Mouse (Mus musculus): ENCODE measurements around the gene Agap2. TPM values are rescaled to one million over a fixed set of nuclear protein-coding genes. Genes with fewer than 3 reads are reported as not detected.

Gene Agap2
- polyA plus RNA-seq, 1 experiment = 26.5 TPM

GRCm38 (mm10) chr10:127099191-127099590 lies 24.1 kb downstream of the Agap2 start:
- Histone ChIP-seq H3K9me3 (no peaks in the 10 kb centered on the region), H3K36me3 (replicated peaks; ENCODE audit: low read length) (peaks cover 97% of the 10 kb centered on the region), H3K27me3 (replicated peaks) (no peaks in the 10 kb centered on the region), H3K4me3 (replicated peaks) (no peak overlapping the region), H3K4me1 (peaks cover 83% of the 10 kb centered on the region)
- TF ChIP-seq FLI1 (IDR thresholded peaks at IDR 0.05; ENCODE audit: low read length) (no peak), GATA1 (IDR thresholded peaks at IDR 0.05; ENCODE audit: borderline replicate concordance, low read length) (no peak)

- no peaks in the 10 kb centered on the region for H3K9me3 ChIP-seq
- H3K27me3 ChIP-seq (replicated peaks) = no peaks in the 10 kb centered on the region
- H3K36me3 ChIP-seq (replicated peaks; ENCODE audit: low read length) = peaks cover 95% of the 10 kb centered on the region
- peaks cover 83% of the 10 kb centered on the region for H3K4me1 ChIP-seq
- peak overlapping the region; percentile 4 for H3K4me3 ChIP-seq (replicated peaks)
- TF ChIP-seq GATA1 (IDR thresholded peaks at IDR 0.05; ENCODE audit: borderline replicate concordance, low read length) (no peak), FLI1 (IDR thresholded peaks at IDR 0.05; ENCODE audit: low read length) (no peak)
These were observed 24.8 kb downstream of the Agap2 start for GRCm38 (mm10) chr10:127099868-127100267.

GRCm38 (mm10) chr10:127100414-127100813 lies 25.3 kb downstream of the Agap2 start:
- H3K36me3 ChIP-seq (replicated peaks; ENCODE audit: low read length) = peaks cover 95% of the 10 kb centered on the region

GRCm38 (mm10) chr10:127101151-127101550 lies 26.1 kb downstream of the Agap2 start:
- TF ChIP-seq GATA1 (IDR thresholded peaks at IDR 0.05; ENCODE audit: borderline replicate concordance, low read length) = no peak
- TF ChIP-seq FLI1 (IDR thresholded peaks at IDR 0.05; ENCODE audit: low read length) = no peak
- H3K36me3 ChIP-seq (replicated peaks; ENCODE audit: low read length) = peaks cover 93% of the 10 kb centered on the region

More at GRCm38 (mm10) chr10:127100414-127100813, 25.3 kb downstream of the Agap2 start:
- no peaks in the 10 kb centered on the region for H3K27me3 ChIP-seq (replicated peaks)
- no peaks in the 10 kb centered on the region for H3K9me3 ChIP-seq
- H3K4me1 ChIP-seq = peaks cover 81% of the 10 kb centered on the region
- H3K4me3 ChIP-seq (replicated peaks) = peak overlapping the region; percentile 18
- TF ChIP-seq FLI1 (IDR thresholded peaks at IDR 0.05; ENCODE audit: low read length) (no peak), GATA1 (IDR thresholded peaks at IDR 0.05; ENCODE audit: borderline replicate concordance, low read length) (no peak)

GRCm38 (mm10) chr10:127103631-127104030 lies 28.5 kb downstream of the Agap2 start:
- TF ChIP-seq GATA1 (IDR thresholded peaks at IDR 0.05; ENCODE audit: borderline replicate concordance, low read length) (no peak), FLI1 (IDR thresholded peaks at IDR 0.05; ENCODE audit: low read length) (no peak)
- peaks cover 93% of the 10 kb centered on the region for H3K36me3 ChIP-seq (replicated peaks; ENCODE audit: low read length)
- no peaks in the 10 kb centered on the region for H3K27me3 ChIP-seq (replicated peaks)
- H3K4me1 ChIP-seq = peaks cover 78% of the 10 kb centered on the region
- peak overlapping the region; percentile 84 for H3K4me3 ChIP-seq (replicated peaks)
- no peaks in the 10 kb centered on the region for H3K9me3 ChIP-seq

More at GRCm38 (mm10) chr10:127101151-127101550, 26.1 kb downstream of the Agap2 start:
- H3K9me3 ChIP-seq = no peaks in the 10 kb centered on the region
- no peaks in the 10 kb centered on the region for H3K27me3 ChIP-seq (replicated peaks)
- peaks cover 74% of the 10 kb centered on the region for H3K4me1 ChIP-seq
- peak overlapping the region; percentile 81 for H3K4me3 ChIP-seq (replicated peaks)

- Histone ChIP-seq H3K4me1 (peaks cover 65% of the 10 kb centered on the region), H3K4me3 (replicated peaks) (peak overlapping the region; percentile 62), H3K36me3 (replicated peaks; ENCODE audit: low read length) (peaks cover 85% of the 10 kb centered on the region), H3K9me3 (no peaks in the 10 kb centered on the region), H3K27me3 (replicated peaks) (no peaks in the 10 kb centered on the region)
- TF ChIP-seq FLI1 (IDR thresholded peaks at IDR 0.05; ENCODE audit: low read length) (no peak), GATA1 (IDR thresholded peaks at IDR 0.05; ENCODE audit: borderline replicate concordance, low read length) (no peak)
These were observed 32.6 kb downstream of the Agap2 start for GRCm38 (mm10) chr10:127107563-127108261.

- peaks cover 60% of the 10 kb centered on the region for H3K4me1 ChIP-seq
- TF ChIP-seq FLI1 (IDR thresholded peaks at IDR 0.05; ENCODE audit: low read length) (no peak), GATA1 (IDR thresholded peaks at IDR 0.05; ENCODE audit: borderline replicate concordance, low read length) (no peak)
- no peaks in the 10 kb centered on the region for H3K27me3 ChIP-seq (replicated peaks)
- peaks cover 85% of the 10 kb centered on the region for H3K36me3 ChIP-seq (replicated peaks; ENCODE audit: low read length)
- H3K9me3 ChIP-seq = no peaks in the 10 kb centered on the region
- H3K4me3 ChIP-seq (replicated peaks) = no peak overlapping the region
These were observed 33.1 kb downstream of the Agap2 start for GRCm38 (mm10) chr10:127108262-127108583.

- TF ChIP-seq FLI1 (IDR thresholded peaks at IDR 0.05; ENCODE audit: low read length) (no peak), GATA1 (IDR thresholded peaks at IDR 0.05; ENCODE audit: borderline replicate concordance, low read length) (no peak)
- peaks cover 84% of the 10 kb centered on the region for H3K36me3 ChIP-seq (replicated peaks; ENCODE audit: low read length)
- no peaks in the 10 kb centered on the region for H3K9me3 ChIP-seq
- peaks cover 51% of the 10 kb centered on the region for H3K4me1 ChIP-seq
- H3K27me3 ChIP-seq (replicated peaks) = no peaks in the 10 kb centered on the region
- H3K4me3 ChIP-seq (replicated peaks) = no peak overlapping the region
These were observed 36.2 kb downstream of the Agap2 start for GRCm38 (mm10) chr10:127111001-127111887.

GRCm38 (mm10) chr10:127114408-127114807 lies 39.3 kb downstream of the Agap2 start:
- Histone ChIP-seq H3K4me1 (peaks cover 47% of the 10 kb centered on the region), H3K36me3 (replicated peaks; ENCODE audit: low read length) (peaks cover 84% of the 10 kb centered on the region), H3K4me3 (replicated peaks) (no peak overlapping the region), H3K9me3 (no peaks in the 10 kb centered on the region), H3K27me3 (replicated peaks) (no peaks in the 10 kb centered on the region)
- TF ChIP-seq GATA1 (IDR thresholded peaks at IDR 0.05; ENCODE audit: borderline replicate concordance, low read length) = no peak
- TF ChIP-seq FLI1 (IDR thresholded peaks at IDR 0.05; ENCODE audit: low read length) = no peak

- H3K36me3 ChIP-seq (replicated peaks; ENCODE audit: low read length) = peaks cover 85% of the 10 kb centered on the region
- TF ChIP-seq FLI1 (IDR thresholded peaks at IDR 0.05; ENCODE audit: low read length) (no peak), GATA1 (IDR thresholded peaks at IDR 0.05; ENCODE audit: borderline replicate concordance, low read length) (no peak)
- no peaks in the 10 kb centered on the region for H3K9me3 ChIP-seq
- H3K4me3 ChIP-seq (replicated peaks) = no peak overlapping the region
- peaks cover 49% of the 10 kb centered on the region for H3K4me1 ChIP-seq
- no peaks in the 10 kb centered on the region for H3K27me3 ChIP-seq (replicated peaks)
These were observed 40.0 kb downstream of the Agap2 start for GRCm38 (mm10) chr10:127115068-127115467.
